Mouse (Mus musculus) liver, adult 2 months (tissue): ENCODE data around the gene Rnf183.

Source experiments
- CTCF ChIP-seq: fragments of 200-500 bp; IDR thresholded peaks from 2 replicates; pipeline ENCODE4 v1.5.1; 2011; ENCODE audit warnings: low read depth, low read length, control low read depth
- POLR2A ChIP-seq: fragments of 200-500 bp; IDR thresholded peaks from 2 replicates; pipeline ENCODE4 v1.6.1; 2011; ENCODE audit warnings: low read length, control low read depth; ENCODE audit not compliant: insufficient read depth; ENCODE audit errors: extremely low read depth

- TF ChIP-seq POLR2A (no peak), CTCF (no peak)
These were observed 9.2 kb downstream of the Rnf183 start for GRCm38 (mm10) chr4:62425891-62426290.
